In genomic region chr7:118102231-118102630, GRCm38 (mm10) we compare ENCODE assay signal across 9 mouse cellular contexts. TPM values are rescaled to one million over a fixed set of nuclear protein-coding genes. Genes with fewer than 3 reads are reported as not detected.
DNase-seq lines count a peak whose midpoint lies in the region; ATAC-seq and TF ChIP-seq lines count a peak whose summit lies in the region.
"Had no signal": no experiment of that assay in that cellular context is flagged by ENCODE, and none has a peak within 500 bp of the region (broad histone marks: within the 10 kb centered on the region; RNA-seq: fewer than 3 reads in every experiment).

No protein-coding gene starts in this region.

- H3K27ac ChIP-seq in cerebellum, adult 2 months (ENCODE audit: insufficient read depth, low read length), result no peak overlapping the region
- no peak overlapping the region for H3K27ac ChIP-seq in liver, adult 2 months (replicated peaks; ENCODE audit: insufficient read depth, low read depth, low read length)
- no peak overlapping the region for H3K27ac ChIP-seq in liver, embryonic 11.5 days (ENCODE audit: low read depth, low read length)

- ATAC-seq in liver, embryonic 11.5 days (replicated peaks; ENCODE audit: low FRiP score), result no peak
- ATAC-seq in megakaryocyte, adult 5-6 weeks (ENCODE audit: poor library complexity, severe bottlenecking), result peak; percentile 69

- no peak overlapping the region for H3K9ac ChIP-seq in liver, adult 2 months (ENCODE audit: low read depth, low read length)
- no peak overlapping the region for H3K9ac ChIP-seq in liver, embryonic 11.5 days (ENCODE audit: low read depth, low read length)

- no peak overlapping the region for H3K4me3 ChIP-seq in cerebellum, adult 2 months (replicated peaks; ENCODE audit: insufficient read depth, low read depth, low read length)
- H3K4me3 ChIP-seq in liver, adult 2 months (ENCODE audit: insufficient read depth, low read depth, low read length), result no peak overlapping the region
- H3K4me3 ChIP-seq in liver, embryonic 11.5 days (ENCODE audit: low read depth, low read length), result no peak overlapping the region
- H3K4me3 ChIP-seq: myocyte had no signal

- H3K79me2 ChIP-seq in liver, adult 2 months (ENCODE audit: control insufficient read depth, insufficient read depth, low read length), result no peaks in the 10 kb centered on the region

- 43% methylated on average over 4 of the region's 4 CpGs for WGBS in cerebellum, adult 2 months
- WGBS in liver, adult 2 months, result 47% methylated on average over 4 of the region's 4 CpGs
- 46% methylated on average over 4 of the region's 4 CpGs for WGBS in liver, embryonic 11.5 days

- no peak overlapping the region for H3K4me2 ChIP-seq in liver, embryonic 11.5 days

- intact Hi-C loops in heart, postnatal 36 days (cut with DNase I), result loop anchor here (2.0 to 10.0 kb wide), 6 partner anchors 220 to 1457 kb away; partner anchors contain the start of gene Xylt1

- H3K27me3 ChIP-seq in cerebellum, adult 2 months (ENCODE audit: control insufficient read depth, insufficient read depth, low read length), result no peaks in the 10 kb centered on the region
- no peaks in the 10 kb centered on the region for H3K27me3 ChIP-seq in liver, adult 2 months (ENCODE audit: control insufficient read depth, insufficient read depth, low read length)
- H3K27me3 ChIP-seq in liver, embryonic 11.5 days (replicated peaks; ENCODE audit: control insufficient read depth, insufficient read depth, low read length), result no peaks in the 10 kb centered on the region

- no peaks in the 10 kb centered on the region for H3K4me1 ChIP-seq in cerebellum, adult 2 months (ENCODE audit: control insufficient read depth, insufficient read depth, low read length)
- no peaks in the 10 kb centered on the region; the same call in 1 of the 2 replicates for H3K4me1 ChIP-seq in liver, adult 2 months (ENCODE audit: control insufficient read depth, insufficient read depth, low read length)
- H3K4me1 ChIP-seq in liver, embryonic 11.5 days (replicated peaks; ENCODE audit: control insufficient read depth, insufficient read depth, low read length), result peaks cover 10% of the 10 kb centered on the region

- TF ChIP-seq POLR2A in cerebellum, adult 2 months (IDR thresholded peaks at IDR 0.05; ENCODE audit: borderline replicate concordance, insufficient read depth, low read length), result no peak
- TF ChIP-seq POLR2A in liver, adult 2 months (IDR thresholded peaks at IDR 0.05; ENCODE audit: extremely low read depth, insufficient read depth, low read length), result no peak

- DNase-seq in cerebellum, adult 2 months, result peak; percentile 27 to 43
- no peak for DNase-seq in cerebellum, adult 8-10 months
- DNase-seq in liver, adult 2 months (ENCODE audit: extremely low read depth, low read depth, low spot score), result peak; percentile 52
- no peak for DNase-seq in liver, embryonic 11.5 days (ENCODE audit: low spot score)
- DNase-seq in c-Kit-positive CD71-positive TER-119-positive erythroid progenitor cells, embryonic 14.5 days (ENCODE audit: low spot score), result peak; percentile 68
- DNase-seq in heart, postnatal 36 days, result peak; percentile 24 to 31
- peak; percentile 43 for DNase-seq in thymus, postnatal 14 days

- H3K9me3 ChIP-seq in liver, embryonic 11.5 days (ENCODE audit: control insufficient read depth, low read length), result no peaks in the 10 kb centered on the region

- peak; percentile 73 for TF ChIP-seq CTCF in cerebellum, adult 2 months (IDR thresholded peaks at IDR 0.05; ENCODE audit: borderline replicate concordance, insufficient read depth, low read depth, low read length)
- TF ChIP-seq CTCF in liver, adult 2 months (IDR thresholded peaks at IDR 0.05; ENCODE audit: low read depth, low read length), result peak; percentile 61

- H3K36me3 ChIP-seq in liver, adult 2 months (ENCODE audit: control insufficient read depth, insufficient read depth, low read length), result peaks cover 18% of the 10 kb centered on the region
- H3K36me3 ChIP-seq in liver, embryonic 11.5 days (ENCODE audit: control insufficient read depth, insufficient read depth, low read length), result peaks cover 21% of the 10 kb centered on the region

RNA-seq across cellular contexts. Expression of gene Rps15a, which starts 13.8 kb away (rescaled TPM):
- polyA plus RNA-seq in cerebellum, adult 2 months (2012; rRNA removed), result 1,088 and 1,186 TPM in 2 replicates
- 651 and 681 TPM in 2 replicates for total RNA-seq in liver, adult 2 months (2014; rRNA removed)
- polyA plus RNA-seq in liver, adult 2 months (2012; rRNA removed), result 154 and 207 TPM in 2 replicates
- polyA plus RNA-seq in liver, embryonic 11.5 days (2014; fragmentation: Nextera tagmentation; extraction: Ambion mirVana), result 865 and 937 TPM in 2 replicates
- total RNA-seq in heart, postnatal 36 days (2021), result 100 to 1,000 TPM; 519 to 578 TPM
- 1,555 and 1,680 TPM in 2 replicates for total RNA-seq in megakaryocyte, adult 5-6 weeks (2015)
- 559 and 757 TPM in 2 replicates for total RNA-seq in megakaryocyte, adult 5-6 weeks (2017)

RNA-seq across cellular contexts. Expression of gene Arl6ip1, which starts 27.2 kb away (rescaled TPM):
- polyA plus RNA-seq in cerebellum, adult 2 months (2012; rRNA removed), result 280 and 281 TPM in 2 replicates
- total RNA-seq in liver, adult 2 months (2014; rRNA removed), result 138 and 143 TPM in 2 replicates
- polyA plus RNA-seq in liver, adult 2 months (2012; rRNA removed), result 75.4 and 97.8 TPM in 2 replicates
- 279 and 288 TPM in 2 replicates for polyA plus RNA-seq in liver, embryonic 11.5 days (2014; fragmentation: Nextera tagmentation; extraction: Ambion mirVana)
- 10 to 100 TPM; 25.2 to 32.7 TPM for total RNA-seq in heart, postnatal 36 days (2021)
- total RNA-seq in megakaryocyte, adult 5-6 weeks (2015), result 322 and 348 TPM in 2 replicates
- 267 and 301 TPM in 2 replicates for total RNA-seq in megakaryocyte, adult 5-6 weeks (2017)

Comparison
In these comparisons a context has a peak if more than half of its experiments do, and no peak if none do; other contexts are left out.
1. DNase-seq: peak in cerebellum, adult 2 months (2 of 2), liver, adult 2 months (single experiment), c-Kit-positive CD71-positive TER-119-positive erythroid progenitor cells, embryonic 14.5 days (single experiment), heart, postnatal 36 days (2 of 2) and thymus, postnatal 14 days (single experiment); none in cerebellum, adult 8-10 months (single experiment) and liver, embryonic 11.5 days (single experiment).